Mouse (Mus musculus): ENCODE data around the gene Lrrc15.

GRCm38 (mm10) chr16:30236091-30236699 is 46.9 kb downstream of the Lrrc15 start:
- no peak for TF ChIP-seq POLR2A (IDR thresholded peaks at IDR 0.05; ENCODE audit: control insufficient read depth, low read depth, low read length)
- peak; percentile 95 for TF ChIP-seq CTCF (IDR thresholded peaks at IDR 0.05; ENCODE audit: control insufficient read depth, insufficient read depth, insufficient replicate concordance, low read depth, low read length)

All from testis, adult 2 months (tissue).